In genomic region chr11:113296162-113296561, GRCm38 (mm10) we compare ENCODE assay signal across 9 mouse cellular contexts.
DNase-seq lines count a peak whose midpoint lies in the region; ATAC-seq lines count a peak whose summit lies in the region.
"Had no signal": no experiment of that assay in that cellular context is flagged by ENCODE, and none has a peak within 500 bp of the region (broad histone marks: within the 10 kb centered on the region; RNA-seq: fewer than 3 reads in every experiment).

No protein-coding gene starts in this region.

- no peak for ATAC-seq in intestine, embryonic 14.5 days (replicated peaks; ENCODE audit: low FRiP score, low TSS enrichment, low read depth)
- no peak for ATAC-seq in intestine, embryonic 16.5 days

- peak; percentile 86 for DNase-seq in intestine, embryonic 14.5 days (ENCODE audit: low spot score)
- peak; percentile 73 for DNase-seq in R1 (ENCODE audit: low read depth, low spot score)
- DNase-seq in cerebellum, postnatal 25 days = peak; percentile 76 to 89
- DNase-seq in gastrocnemius, postnatal 14 days = peak; percentile 78
- peak; percentile 72 to 77 for DNase-seq in left cerebral cortex, postnatal 36 days (ENCODE audit: low spot score in 2 of 2)
- DNase-seq in ovary, adult 18-20 months (ENCODE audit: low spot score) = peak; percentile 25
- peak; percentile 56 for DNase-seq in urinary bladder, adult 2 months (ENCODE audit: low spot score)

- no peak overlapping the region for H3K9ac ChIP-seq in intestine, embryonic 14.5 days (ENCODE audit: low read length)
- H3K9ac ChIP-seq in intestine, embryonic 16.5 days (ENCODE audit: low read depth, low read length) = no peak overlapping the region
- H3K9ac ChIP-seq: midbrain, embryonic 12.5 days had no signal

- intact Hi-C loops in gastrocnemius, postnatal 14 days (cut with DNase I; ENCODE audit: low total_unique reads) = loop anchor here (5.0 to 10.0 kb wide), 3 partner anchors 119 to 519 kb away; partner anchors contain the start of gene Sstr2
- intact Hi-C loops in left cerebral cortex, postnatal 36 days (cut with DNase I) = loop anchor here (5.0 kb wide), 3 partner anchors 116 to 321 kb away; partner anchors contain the start of gene Sstr2

- no peaks in the 10 kb centered on the region for H3K36me3 ChIP-seq in intestine, embryonic 14.5 days (ENCODE audit: control insufficient read depth, insufficient read depth, low read length)
- no peaks in the 10 kb centered on the region for H3K36me3 ChIP-seq in intestine, embryonic 16.5 days (ENCODE audit: control insufficient read depth, insufficient read depth, low read length)
- H3K36me3 ChIP-seq: midbrain, embryonic 12.5 days had no signal

- no peaks in the 10 kb centered on the region for H3K9me3 ChIP-seq in intestine, embryonic 14.5 days (ENCODE audit: control insufficient read depth, low read length)
- H3K9me3 ChIP-seq in intestine, embryonic 16.5 days (ENCODE audit: control insufficient read depth, low read length) = no peaks in the 10 kb centered on the region
- H3K9me3 ChIP-seq: midbrain, embryonic 12.5 days had no signal

- peaks cover 7% of the 10 kb centered on the region for H3K4me1 ChIP-seq in intestine, embryonic 14.5 days (replicated peaks; ENCODE audit: control insufficient read depth, insufficient read depth, low read length)
- H3K4me1 ChIP-seq in intestine, embryonic 16.5 days (ENCODE audit: control insufficient read depth, insufficient read depth, low read length) = peaks cover 19% of the 10 kb centered on the region

- H3K4me3 ChIP-seq in intestine, embryonic 14.5 days (ENCODE audit: low read depth, low read length) = no peak overlapping the region
- no peak overlapping the region for H3K4me3 ChIP-seq in intestine, embryonic 16.5 days (ENCODE audit: low read length)
- H3K4me3 ChIP-seq: midbrain, embryonic 12.5 days had no signal

- 43% methylated on average over 7 of the region's 7 CpGs for WGBS in intestine, embryonic 14.5 days
- 44% methylated on average over 7 of the region's 7 CpGs for WGBS in intestine, embryonic 16.5 days

- H3K27ac ChIP-seq in intestine, embryonic 14.5 days (ENCODE audit: low read depth) = no peak overlapping the region
- no peak overlapping the region for H3K27ac ChIP-seq in intestine, embryonic 16.5 days (ENCODE audit: low read length)
- H3K27ac ChIP-seq: midbrain, embryonic 12.5 days had no signal

- H3K27me3 ChIP-seq in intestine, embryonic 14.5 days (replicated peaks; ENCODE audit: control insufficient read depth, insufficient read depth, low read length) = no peaks in the 10 kb centered on the region
- H3K27me3 ChIP-seq in intestine, embryonic 16.5 days (replicated peaks; ENCODE audit: control insufficient read depth, insufficient read depth, low read length) = no peaks in the 10 kb centered on the region

- no peak overlapping the region for H3K4me2 ChIP-seq in intestine, embryonic 14.5 days (ENCODE audit: low read length)
- no peak overlapping the region for H3K4me2 ChIP-seq in intestine, embryonic 16.5 days (ENCODE audit: low read depth, low read length)
- H3K4me2 ChIP-seq: midbrain, embryonic 12.5 days had no signal

Comparison
In these comparisons a context has a peak if more than half of its experiments do, and no peak if none do; other contexts are left out.
1. DNase-seq: peak in every context shown above with its lines; median percentile 86 in intestine, embryonic 14.5 days; 82 in cerebellum, postnatal 25 days; 78 in gastrocnemius, postnatal 14 days; 74 in left cerebral cortex, postnatal 36 days; 73 in R1; 56 in urinary bladder, adult 2 months; 25 in ovary, adult 18-20 months.